Mouse (Mus musculus): ENCODE measurements around the gene Nid2. TPM values are rescaled to one million over a fixed set of nuclear protein-coding genes. Genes with fewer than 3 reads are reported as not detected.

The Nid2 gene
- polyA plus RNA-seq, 1 experiment from 2014 or later: 32.9 TPM

DNA sequence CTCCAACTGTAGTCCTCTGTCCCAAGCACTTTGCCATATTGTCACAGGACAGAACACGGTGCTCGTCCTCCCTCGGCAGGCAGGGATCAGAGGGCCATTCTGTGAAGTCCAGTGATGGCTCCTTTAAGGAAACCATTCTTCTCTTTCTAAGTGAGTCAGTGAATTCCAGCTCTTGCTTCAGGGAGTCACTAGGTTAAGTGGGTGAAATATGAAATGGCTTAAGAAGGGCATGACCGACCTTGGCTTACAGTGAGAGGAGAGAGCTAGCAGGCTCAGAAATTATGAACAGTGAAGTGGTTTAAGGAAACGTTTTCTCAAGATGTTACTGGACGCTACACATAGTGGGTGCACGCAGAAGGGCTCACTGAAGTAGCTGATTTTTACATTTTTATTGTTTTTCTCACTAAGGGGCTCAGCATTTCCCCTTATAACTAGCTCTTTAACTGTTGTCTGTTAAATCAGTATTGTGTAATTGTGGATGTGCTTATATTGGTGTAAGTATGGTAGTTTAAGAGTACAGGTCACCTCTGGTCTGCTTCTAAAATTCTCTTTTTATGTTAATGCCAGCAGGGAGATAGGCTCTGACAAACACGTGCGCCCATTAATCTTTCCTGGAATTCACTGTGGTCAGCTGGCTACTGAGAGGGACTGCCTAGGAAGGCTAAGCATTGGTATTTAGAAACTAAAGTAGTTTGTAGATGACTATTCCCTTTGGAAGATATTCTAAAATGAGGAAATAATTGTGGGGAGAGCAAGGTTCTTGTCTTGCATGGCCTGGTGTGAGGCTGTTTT, 34.9 kb downstream of the Nid2 start:
- ATAC-seq (ENCODE audit: low FRiP score): no peak
- no peak overlapping the region for H3K27ac ChIP-seq (ENCODE audit: low read depth, low read length)
- H3K4me3 ChIP-seq (ENCODE audit: low read depth, low read length): no peak overlapping the region
- WGBS: 88% methylated on average over 9 of the region's 9 CpGs
- no peaks in the 10 kb centered on the region for H3K36me3 ChIP-seq (ENCODE audit: control insufficient read depth, insufficient read depth, low read length)
- no peaks in the 10 kb centered on the region for H3K9me3 ChIP-seq (ENCODE audit: control insufficient read depth, low read length)
- H3K4me2 ChIP-seq (replicated peaks; ENCODE audit: low read depth, low read length): no peak overlapping the region
- no peak overlapping the region for H3K9ac ChIP-seq (ENCODE audit: low read depth, low read length)
- H3K4me1 ChIP-seq (replicated peaks; ENCODE audit: control insufficient read depth, insufficient read depth, low read length): no peaks in the 10 kb centered on the region
- H3K27me3 ChIP-seq (ENCODE audit: control insufficient read depth, insufficient read depth, low read length): no peaks in the 10 kb centered on the region
- no peak for DNase-seq (ENCODE audit: low spot score)

DNA sequence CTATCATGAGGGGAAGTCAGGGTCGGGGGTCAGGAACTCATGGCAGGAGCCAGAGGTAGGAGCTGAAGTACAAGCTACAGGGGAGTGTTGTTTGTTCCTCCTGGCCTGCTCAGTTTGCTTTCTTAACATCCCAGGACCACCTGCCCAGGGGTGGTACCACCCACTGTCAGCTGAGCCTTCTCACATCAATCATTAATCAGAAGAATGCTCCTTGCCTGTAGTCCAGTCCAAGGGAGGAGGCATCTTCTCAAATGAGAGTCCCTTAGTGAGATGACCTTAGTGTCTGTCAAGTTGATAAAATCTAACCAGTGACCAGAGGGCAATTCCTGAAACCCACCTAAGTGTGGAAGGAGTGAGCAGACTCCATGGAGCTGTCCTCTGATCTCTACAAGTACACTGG, 37.4 kb downstream of the Nid2 start:
- Histone ChIP-seq H3K9ac (ENCODE audit: low read depth, low read length) (no peak overlapping the region), H3K27ac (ENCODE audit: low read depth, low read length) (no peak overlapping the region), H3K4me3 (ENCODE audit: low read depth, low read length) (no peak overlapping the region), H3K4me1 (replicated peaks; ENCODE audit: control insufficient read depth, insufficient read depth, low read length) (no peaks in the 10 kb centered on the region), H3K4me2 (replicated peaks; ENCODE audit: low read depth, low read length) (no peak overlapping the region), H3K27me3 (ENCODE audit: control insufficient read depth, insufficient read depth, low read length) (no peaks in the 10 kb centered on the region), H3K9me3 (ENCODE audit: control insufficient read depth, low read length) (no peaks in the 10 kb centered on the region), H3K36me3 (ENCODE audit: control insufficient read depth, insufficient read depth, low read length) (no peaks in the 10 kb centered on the region)
- WGBS: 77% methylated on average over 1 of the region's 1 CpGs
- no peak for DNase-seq (ENCODE audit: low spot score)
- no peak for ATAC-seq (ENCODE audit: low FRiP score)

DNA sequence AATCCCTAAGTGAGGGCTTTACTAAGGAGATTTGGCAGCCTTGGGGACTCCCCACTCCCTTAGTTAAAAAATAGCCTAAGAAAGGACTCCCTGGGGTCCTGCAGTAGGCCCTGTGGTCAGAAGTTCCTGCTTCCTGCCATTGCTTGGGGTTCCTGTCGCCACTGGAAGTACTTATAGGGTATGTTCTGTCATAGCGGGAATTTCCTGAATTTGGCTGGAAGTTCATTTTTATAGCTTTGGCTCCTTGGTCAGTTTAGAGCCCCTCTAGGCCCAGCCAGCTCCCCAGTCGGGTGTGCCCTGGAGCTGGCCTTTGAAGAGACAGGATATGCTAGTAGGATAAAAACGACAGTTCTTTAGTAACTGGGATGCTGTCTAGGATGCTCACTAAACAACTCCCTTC, 43.8 kb downstream of the Nid2 start:
- no peaks in the 10 kb centered on the region for H3K4me1 ChIP-seq (replicated peaks; ENCODE audit: control insufficient read depth, insufficient read depth, low read length)
- H3K9ac ChIP-seq (ENCODE audit: low read depth, low read length): no peak overlapping the region
- H3K9me3 ChIP-seq (ENCODE audit: control insufficient read depth, low read length): no peaks in the 10 kb centered on the region
- no peak for ATAC-seq (ENCODE audit: low FRiP score)
- H3K4me2 ChIP-seq (replicated peaks; ENCODE audit: low read depth, low read length): no peak overlapping the region
- no peak overlapping the region for H3K4me3 ChIP-seq (ENCODE audit: low read depth, low read length)
- no peaks in the 10 kb centered on the region for H3K36me3 ChIP-seq (ENCODE audit: control insufficient read depth, insufficient read depth, low read length)
- WGBS: 75% methylated on average over 4 of the region's 4 CpGs
- no peaks in the 10 kb centered on the region for H3K27me3 ChIP-seq (ENCODE audit: control insufficient read depth, insufficient read depth, low read length)
- DNase-seq (ENCODE audit: low spot score): no peak
- no peak overlapping the region for H3K27ac ChIP-seq (ENCODE audit: low read depth, low read length)

DNA sequence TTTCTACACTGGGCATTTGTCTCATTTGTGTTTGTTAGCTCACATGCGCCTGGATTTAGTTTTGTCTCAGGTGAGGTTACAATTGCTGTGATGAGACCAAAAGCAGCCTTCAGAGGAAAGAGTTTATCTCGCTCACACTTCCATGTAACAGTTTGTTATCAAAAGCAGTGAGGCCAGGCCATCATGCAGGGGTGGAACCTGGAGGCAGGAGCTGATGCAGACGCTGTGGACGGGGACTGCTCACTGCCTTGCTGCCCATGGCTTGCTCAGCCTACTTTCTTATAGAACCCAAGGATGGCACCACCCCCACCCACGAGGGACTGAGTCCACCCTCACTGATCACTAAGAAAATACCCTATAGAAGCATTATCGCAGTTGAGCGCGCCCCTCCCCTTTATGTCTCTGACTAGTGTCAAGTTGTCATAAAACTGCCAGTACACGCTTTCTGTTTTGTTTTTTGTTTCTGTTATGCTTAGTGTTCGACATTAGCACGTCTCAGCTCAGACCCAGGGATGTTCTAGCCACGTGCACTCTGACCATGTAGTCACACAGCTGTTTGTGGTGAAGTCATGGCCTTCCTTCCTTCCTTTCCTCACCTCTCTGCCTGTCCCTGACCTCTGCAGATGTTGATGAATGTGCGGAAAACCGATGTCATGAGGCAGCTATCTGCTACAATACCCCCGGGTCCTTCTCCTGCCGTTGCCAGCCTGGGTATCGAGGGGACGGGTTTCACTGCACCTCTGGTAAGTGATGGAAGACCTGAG, 45.7 kb downstream of the Nid2 start:
- no peaks in the 10 kb centered on the region for H3K9me3 ChIP-seq (ENCODE audit: control insufficient read depth, low read length)
- no peak overlapping the region for H3K4me2 ChIP-seq (replicated peaks; ENCODE audit: low read depth, low read length)
- no peak overlapping the region for H3K27ac ChIP-seq (ENCODE audit: low read depth, low read length)
- H3K4me3 ChIP-seq (ENCODE audit: low read depth, low read length): no peak overlapping the region
- DNase-seq (ENCODE audit: low spot score) (no peak), ATAC-seq (ENCODE audit: low FRiP score) (no peak)
- no peaks in the 10 kb centered on the region for H3K36me3 ChIP-seq (ENCODE audit: control insufficient read depth, insufficient read depth, low read length)
- H3K27me3 ChIP-seq (ENCODE audit: control insufficient read depth, insufficient read depth, low read length): no peaks in the 10 kb centered on the region
- no peaks in the 10 kb centered on the region for H3K4me1 ChIP-seq (replicated peaks; ENCODE audit: control insufficient read depth, insufficient read depth, low read length)
- 88% methylated on average over 18 of the region's 18 CpGs for WGBS
- H3K9ac ChIP-seq (ENCODE audit: low read depth, low read length): no peak overlapping the region

DNA sequence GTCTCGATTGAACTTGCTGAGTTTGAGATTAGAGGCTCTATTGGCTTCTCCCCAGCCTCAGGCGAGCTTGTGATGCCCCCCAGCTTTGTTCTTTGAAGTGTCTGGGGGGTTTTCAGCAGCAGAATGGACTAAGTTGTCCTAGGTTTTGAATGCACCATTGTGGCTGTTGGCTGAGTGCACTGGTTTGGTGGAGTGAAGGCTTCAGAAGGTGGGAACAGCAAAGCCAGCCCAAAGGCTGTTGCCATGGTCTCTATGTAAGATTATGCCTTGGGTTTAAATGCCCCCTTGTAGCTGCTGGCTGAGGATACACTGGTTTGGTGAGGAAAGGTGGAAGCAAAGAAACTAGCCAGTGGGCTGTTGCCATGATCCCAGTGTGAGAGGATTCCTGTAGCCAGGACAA, 49.4 kb downstream of the Nid2 start:
- no peak overlapping the region for H3K9ac ChIP-seq (ENCODE audit: low read depth, low read length)
- no peak overlapping the region for H3K27ac ChIP-seq (ENCODE audit: low read depth, low read length)
- 46% methylated on average over 2 of the region's 2 CpGs for WGBS
- DNase-seq (ENCODE audit: low spot score) (no peak), ATAC-seq (ENCODE audit: low FRiP score) (no peak)
- H3K4me2 ChIP-seq (replicated peaks; ENCODE audit: low read depth, low read length): no peak overlapping the region
- H3K4me3 ChIP-seq (ENCODE audit: low read depth, low read length): no peak overlapping the region
- H3K9me3 ChIP-seq (ENCODE audit: control insufficient read depth, low read length): no peaks in the 10 kb centered on the region
- no peaks in the 10 kb centered on the region for H3K27me3 ChIP-seq (ENCODE audit: control insufficient read depth, insufficient read depth, low read length)
- H3K36me3 ChIP-seq (ENCODE audit: control insufficient read depth, insufficient read depth, low read length): no peaks in the 10 kb centered on the region
- no peaks in the 10 kb centered on the region for H3K4me1 ChIP-seq (replicated peaks; ENCODE audit: control insufficient read depth, insufficient read depth, low read length)

DNA sequence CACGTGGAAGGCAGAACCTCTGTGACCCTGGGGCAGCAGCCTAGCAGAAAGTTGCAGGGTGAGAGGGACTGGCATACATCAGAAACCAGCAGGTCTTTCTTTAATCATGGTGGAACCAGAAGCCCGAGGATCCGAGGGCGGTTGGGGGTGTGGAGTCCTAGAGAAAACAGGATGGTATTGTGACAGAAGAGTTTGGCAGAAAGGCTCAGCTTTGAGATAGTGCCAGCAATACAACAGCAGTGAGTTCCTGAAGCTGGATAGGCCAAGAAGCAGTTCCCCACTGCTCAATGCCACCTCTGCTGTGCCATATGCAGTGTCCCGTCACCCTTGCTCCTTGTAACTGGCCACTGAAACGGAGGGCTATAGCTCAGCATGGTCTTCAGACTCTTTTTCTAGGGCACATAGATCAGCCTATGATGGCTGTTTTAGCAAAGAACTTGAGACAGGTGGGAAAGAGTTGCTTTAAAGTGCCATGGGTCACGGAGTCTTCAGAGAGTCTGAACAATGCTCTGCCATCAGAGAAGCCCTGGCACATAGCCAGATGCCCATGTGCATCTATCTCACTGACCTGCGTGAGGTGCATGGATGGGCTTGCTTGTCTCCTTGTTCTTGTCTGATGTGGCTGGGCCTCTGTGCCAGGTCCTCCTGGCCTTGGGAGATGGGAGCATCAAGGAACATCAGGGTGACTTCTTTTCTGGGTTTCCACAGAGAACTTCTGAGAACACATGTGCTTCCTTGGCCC, 50.6 kb downstream of the Nid2 start:
- 85% methylated on average over 8 of the region's 8 CpGs for WGBS

DNA sequence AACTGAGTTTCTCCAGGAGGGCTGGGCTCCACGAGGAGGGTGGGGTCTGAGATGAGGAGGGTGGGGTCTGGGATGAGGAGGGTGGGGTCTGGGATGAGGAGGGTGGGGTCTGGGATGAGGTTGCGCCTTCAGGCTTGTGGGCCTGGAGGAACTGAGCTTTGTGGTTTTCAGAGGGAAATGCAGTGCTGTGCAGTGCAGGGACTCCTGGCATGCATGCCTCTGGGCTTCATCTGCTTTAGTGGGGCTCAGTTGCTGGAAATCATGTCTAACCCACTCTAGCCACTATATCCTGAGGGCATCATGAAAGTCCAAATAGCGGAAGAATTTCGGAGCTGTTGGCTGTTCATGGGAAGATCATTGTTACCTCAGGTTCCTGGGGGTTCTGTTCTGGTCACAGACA, 52.2 kb downstream of the Nid2 start:
- Histone ChIP-seq H3K36me3 (ENCODE audit: control insufficient read depth, insufficient read depth, low read length) (no peaks in the 10 kb centered on the region), H3K9me3 (ENCODE audit: control insufficient read depth, low read length) (no peaks in the 10 kb centered on the region), H3K4me2 (replicated peaks; ENCODE audit: low read depth, low read length) (no peak overlapping the region), H3K4me3 (ENCODE audit: low read depth, low read length) (no peak overlapping the region), H3K27me3 (ENCODE audit: control insufficient read depth, insufficient read depth, low read length) (no peaks in the 10 kb centered on the region), H3K9ac (ENCODE audit: low read depth, low read length) (no peak overlapping the region), H3K27ac (ENCODE audit: low read depth, low read length) (no peak overlapping the region), H3K4me1 (replicated peaks; ENCODE audit: control insufficient read depth, insufficient read depth, low read length) (no peaks in the 10 kb centered on the region)
- no peak for DNase-seq (ENCODE audit: low spot score)
- 65% methylated on average over 4 of the region's 4 CpGs for WGBS
- no peak for ATAC-seq (ENCODE audit: low FRiP score)

More for the DNA sequence above, 50.6 kb downstream of the Nid2 start:
- no peaks in the 10 kb centered on the region for H3K4me1 ChIP-seq (replicated peaks; ENCODE audit: control insufficient read depth, insufficient read depth, low read length)
- no peak for DNase-seq (ENCODE audit: low spot score)
- H3K27ac ChIP-seq (ENCODE audit: low read depth, low read length): no peak overlapping the region
- H3K9me3 ChIP-seq (ENCODE audit: control insufficient read depth, low read length): no peaks in the 10 kb centered on the region
- H3K36me3 ChIP-seq (ENCODE audit: control insufficient read depth, insufficient read depth, low read length): no peaks in the 10 kb centered on the region
- no peak overlapping the region for H3K4me3 ChIP-seq (ENCODE audit: low read depth, low read length)
- no peak overlapping the region for H3K4me2 ChIP-seq (replicated peaks; ENCODE audit: low read depth, low read length)
- no peak for ATAC-seq (ENCODE audit: low FRiP score)
- no peaks in the 10 kb centered on the region for H3K27me3 ChIP-seq (ENCODE audit: control insufficient read depth, insufficient read depth, low read length)
- H3K9ac ChIP-seq (ENCODE audit: low read depth, low read length): no peak overlapping the region

DNA sequence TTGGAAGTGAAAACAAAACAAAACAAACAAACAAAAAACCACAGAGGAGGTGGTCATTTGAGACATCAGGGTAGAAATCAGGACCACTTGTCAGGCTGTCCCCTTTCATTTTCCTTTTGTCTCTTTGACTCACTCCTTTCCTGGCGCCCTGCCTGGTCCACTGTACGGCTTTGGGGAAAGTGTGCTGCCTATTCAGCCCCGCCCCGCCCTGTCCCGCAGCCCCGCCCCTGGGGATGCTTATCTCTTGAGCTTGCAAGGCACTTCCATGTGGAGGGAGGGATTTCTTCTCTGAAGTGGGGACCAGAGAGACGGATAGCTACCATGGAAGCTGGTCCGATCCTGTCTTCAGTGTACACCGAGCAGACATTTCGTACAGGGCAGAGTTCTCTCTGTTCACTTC, 52.6 kb downstream of the Nid2 start:
- Histone ChIP-seq H3K27ac (ENCODE audit: low read depth, low read length) (no peak overlapping the region), H3K4me3 (ENCODE audit: low read depth, low read length) (no peak overlapping the region), H3K9me3 (ENCODE audit: control insufficient read depth, low read length) (no peaks in the 10 kb centered on the region), H3K9ac (ENCODE audit: low read depth, low read length) (no peak overlapping the region), H3K36me3 (ENCODE audit: control insufficient read depth, insufficient read depth, low read length) (no peaks in the 10 kb centered on the region), H3K4me1 (replicated peaks; ENCODE audit: control insufficient read depth, insufficient read depth, low read length) (no peaks in the 10 kb centered on the region), H3K27me3 (ENCODE audit: control insufficient read depth, insufficient read depth, low read length) (no peaks in the 10 kb centered on the region), H3K4me2 (replicated peaks; ENCODE audit: low read depth, low read length) (no peak overlapping the region)
- 48% methylated on average over 10 of the region's 10 CpGs for WGBS
- ATAC-seq (ENCODE audit: low FRiP score) (no peak), DNase-seq (ENCODE audit: low spot score) (no peak)
